Mouse (Mus musculus) CD4-positive, CD25-positive, alpha-beta regulatory T cell, adult 4 months (primary cell): ENCODE data around the gene Vps26c. TPM values are rescaled to one million over a fixed set of nuclear protein-coding genes. Genes with fewer than 3 reads are reported as not detected.
"Not testable (repeated sequence)": the region's sequence is repeated elsewhere in the genome, so short reads cannot be mapped to it uniquely, and the experiment has no call there.

ENCODE experiments used
- ATAC-seq: one replicate; pipeline ENCODE4 v1.8.0; 2017
- polyA plus RNA-seq, 2 experiments: library from polyadenylated mRNA; unstranded; fragments of 100-300 nt; shearing (Covaris generic); gene quantifications; one replicate each; pipeline ENCODE4 v1.2.1; 2017

Gene Vps26c
- polyA plus RNA-seq, 2 experiments from 2014 or later, result 89.2 to 95.1 TPM

GRCm38 (mm10) chr16:94484752-94485535 is 41.7 kb downstream of the Vps26c start:
- ATAC-seq, result peak; percentile 85

GRCm38 (mm10) chr16:94473086-94473822 is 53.4 kb downstream of the Vps26c start:
- no peak for ATAC-seq

GRCm38 (mm10) chr16:94472515-94472951 is 54.1 kb downstream of the Vps26c start:
- no peak for ATAC-seq

- ATAC-seq, result no peak
These were observed 58.2 kb downstream of the Vps26c start for GRCm38 (mm10) chr16:94468391-94468790.

GRCm38 (mm10) chr16:94467337-94468055 is 59.1 kb downstream of the Vps26c start:
- ATAC-seq, result no peak

- not testable (repeated sequence) for ATAC-seq
These were observed 60.3 kb downstream of the Vps26c start for GRCm38 (mm10) chr16:94466317-94466716.

- no peak for ATAC-seq
These were observed 60.7 kb downstream of the Vps26c start for GRCm38 (mm10) chr16:94465900-94466299.

GRCm38 (mm10) chr16:94464067-94464466 is 62.6 kb downstream of the Vps26c start:
- ATAC-seq, result no peak

GRCm38 (mm10) chr16:94454146-94454545 is 72.5 kb downstream of the Vps26c start:
- no peak for ATAC-seq

GRCm38 (mm10) chr16:94452768-94453167 is 73.9 kb downstream of the Vps26c start:
- ATAC-seq, result no peak

- no peak for ATAC-seq
These were observed 74.8 kb downstream of the Vps26c start for GRCm38 (mm10) chr16:94451545-94452488.

GRCm38 (mm10) chr16:94449632-94450031 is 77.0 kb downstream of the Vps26c start:
- no peak for ATAC-seq

GRCm38 (mm10) chr16:94449151-94449550 is 77.5 kb downstream of the Vps26c start:
- ATAC-seq, result peak; percentile 47

Other genes with a start within 250 kb of the Vps26c start
- 1 to 10 TPM; 7.3 to 9.3 TPM for gene Hlcs, start 213.3 kb downstream of the Vps26c start, polyA plus RNA-seq
- 1 to 10 TPM in 1 of 2 experiments, under 1 TPM in 1; 0.95 to 1.1 TPM for gene Ripply3, start 198.4 kb downstream of the Vps26c start, polyA plus RNA-seq
- 10 to 100 TPM; 64.7 to 82.6 TPM for gene Ttc3, start 156.2 kb downstream of the Vps26c start, polyA plus RNA-seq
- gene Pigp, start 155.0 kb downstream of the Vps26c start, polyA plus RNA-seq, result 10 to 100 TPM; 69.4 to 71.7 TPM
- gene Dyrk1a, start 43.2 kb upstream of the Vps26c start, polyA plus RNA-seq, result 10 to 100 TPM; 24.2 to 26.6 TPM